Mouse (Mus musculus) cerebellum, adult 2 months (tissue): ENCODE data around the gene Tmem56. TPM values are rescaled to one million over a fixed set of nuclear protein-coding genes. Genes with fewer than 3 reads are reported as not detected.

Source experiments
- DNase-seq, 2 experiments: peaks; one replicate each; pipeline ENCODE4 v3.0.0; 2021
- H3K27ac ChIP-seq: fragments of 200-500 bp; 2 replicates; pipeline ENCODE4 v1.5.1; 2012; ENCODE audit warnings: low read length, control low read depth, inconsistent platforms; ENCODE audit not compliant: insufficient read depth
- H3K27me3 ChIP-seq: fragments of 200-500 bp; 2 replicates; pipeline ENCODE4 v1.6.1; 2012; ENCODE audit warnings: inconsistent platforms, mild to moderate bottlenecking, low read length, moderate library complexity; ENCODE audit not compliant: control insufficient read depth, insufficient read depth
- H3K4me1 ChIP-seq: fragments of 200-500 bp; 2 replicates; pipeline ENCODE4 v1.6.1; 2011; ENCODE audit warnings: low read length; ENCODE audit not compliant: control insufficient read depth, insufficient read depth
- H3K4me3 ChIP-seq: fragments of 200-500 bp; replicated peaks from 2 replicates; pipeline ENCODE3; 2011; ENCODE audit warnings: mild to moderate bottlenecking, low read depth, low read length, control low read depth; ENCODE audit not compliant: insufficient read depth
- CTCF ChIP-seq: fragments of 200-500 bp; IDR thresholded peaks from 2 replicates; pipeline ENCODE4 v1.5.1; 2011; ENCODE audit warnings: low read depth, mild to moderate bottlenecking, control low read depth, low read length, moderate library complexity, borderline replicate concordance; ENCODE audit not compliant: insufficient read depth
- POLR2A ChIP-seq: fragments of 200-500 bp; IDR thresholded peaks from 2 replicates; pipeline ENCODE4 v1.6.1; 2011; ENCODE audit warnings: low read length, control low read depth, borderline replicate concordance; ENCODE audit not compliant: insufficient read depth
- WGBS: fragments of 180-500 bp; shearing (Covaris S2); methylation state at CpG from one replicate; pipeline ENCODE4 v1.1.7; 2018; 5-methylcytosine and 5-hydroxymethylcytosine counted together
- polyA plus RNA-seq: library from polyadenylated mRNA; depleted of rRNA; stranded (reverse); fragments of >200 nt; gene quantifications from 2 replicates; pipeline ENCODE4 v1.2.3, GENCODE M21; 2012; rRNA removed

The Tmem56 gene
- polyA plus RNA-seq, 1 experiment, result 31.2 TPM

DNA sequence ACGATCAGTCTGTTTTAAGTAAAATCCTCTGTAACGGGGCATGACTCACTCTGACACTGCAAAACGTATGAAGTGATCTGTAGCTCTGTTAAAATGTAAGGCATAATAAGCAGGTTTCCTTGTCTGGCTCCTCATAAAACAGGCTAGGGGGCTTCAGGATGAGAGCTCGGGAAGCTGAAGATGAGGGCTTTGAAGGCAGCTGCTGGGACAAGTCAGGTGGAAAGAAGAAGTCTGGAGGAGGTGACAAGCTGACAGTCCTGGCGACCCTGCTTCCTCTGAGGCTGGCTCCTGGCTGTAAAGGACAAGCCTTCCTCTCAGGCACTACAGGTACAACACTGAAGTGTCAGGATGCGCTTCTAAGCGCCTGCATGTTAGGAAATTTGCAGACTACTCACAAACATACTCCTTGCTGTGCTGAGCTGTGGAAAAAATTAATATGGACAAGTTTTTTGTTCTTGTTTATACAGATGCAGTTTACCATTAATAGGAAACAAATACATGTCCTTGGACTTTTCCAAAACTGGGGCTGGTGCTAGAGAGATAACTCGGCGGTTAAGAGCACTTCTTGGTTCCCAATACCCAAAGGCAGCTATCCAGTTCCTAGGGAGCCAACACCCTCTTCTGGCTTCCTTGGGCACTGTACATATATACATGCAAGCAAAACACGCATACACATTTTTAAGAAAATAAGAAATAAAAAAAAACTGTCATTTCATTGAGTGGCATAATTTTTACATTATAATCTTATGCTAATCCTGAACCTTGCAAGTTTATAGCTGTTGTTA is 125.2 kb downstream of the Tmem56 start:
- no peak overlapping the region for H3K27ac ChIP-seq
- H3K27me3 ChIP-seq, result no peaks in the 10 kb centered on the region
- H3K4me3 ChIP-seq, result no peak overlapping the region
- H3K4me1 ChIP-seq, result peaks cover 10% of the 10 kb centered on the region
- DNase-seq, result peak; percentile 18 to 37
- no peak for TF ChIP-seq CTCF
- no peak for TF ChIP-seq POLR2A
- WGBS, result 73% methylated on average over 10 of the region's 10 CpGs

DNA sequence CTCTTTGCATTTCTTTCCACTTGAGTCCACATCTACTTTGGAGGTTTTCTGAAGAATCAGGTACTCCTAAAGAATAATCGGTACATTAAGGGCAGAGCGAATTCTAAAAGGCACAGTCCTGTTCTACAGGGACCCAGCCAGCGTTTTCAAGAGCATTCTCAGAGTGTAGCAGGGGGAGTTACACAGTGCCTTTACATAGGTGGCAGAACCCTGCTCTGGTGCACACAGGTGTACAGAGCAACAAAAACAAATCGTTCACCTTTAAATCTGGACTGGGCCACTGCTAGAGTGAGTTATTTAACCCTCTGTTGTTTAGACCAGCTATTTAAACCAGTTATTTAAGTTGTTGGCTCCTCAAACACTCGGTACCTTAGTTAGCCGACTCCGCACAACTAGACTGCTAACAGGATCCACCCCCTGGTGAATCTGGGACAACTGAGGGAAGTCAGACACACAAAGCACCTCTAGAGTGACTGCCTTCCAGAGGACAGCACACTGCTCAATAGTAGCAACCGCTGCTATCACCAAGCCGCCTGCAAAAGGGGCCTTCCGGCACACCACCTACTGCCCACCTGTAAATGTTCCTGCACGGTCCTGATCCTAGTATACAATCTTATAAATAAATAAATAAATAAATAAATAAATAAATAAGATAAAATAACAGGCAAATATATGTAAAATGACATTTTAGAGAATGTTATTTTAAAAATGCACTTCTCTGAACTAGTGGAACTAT is 126.3 kb downstream of the Tmem56 start:
- H3K27me3 ChIP-seq, result no peaks in the 10 kb centered on the region
- peak in 1 of 2 experiments; percentile 28 for DNase-seq
- H3K4me3 ChIP-seq, result no peak overlapping the region
- TF ChIP-seq POLR2A, result no peak
- no peak for TF ChIP-seq CTCF
- peaks cover 10% of the 10 kb centered on the region for H3K4me1 ChIP-seq
- WGBS, result 69% methylated on average over 11 of the region's 11 CpGs
- no peak overlapping the region for H3K27ac ChIP-seq

DNA sequence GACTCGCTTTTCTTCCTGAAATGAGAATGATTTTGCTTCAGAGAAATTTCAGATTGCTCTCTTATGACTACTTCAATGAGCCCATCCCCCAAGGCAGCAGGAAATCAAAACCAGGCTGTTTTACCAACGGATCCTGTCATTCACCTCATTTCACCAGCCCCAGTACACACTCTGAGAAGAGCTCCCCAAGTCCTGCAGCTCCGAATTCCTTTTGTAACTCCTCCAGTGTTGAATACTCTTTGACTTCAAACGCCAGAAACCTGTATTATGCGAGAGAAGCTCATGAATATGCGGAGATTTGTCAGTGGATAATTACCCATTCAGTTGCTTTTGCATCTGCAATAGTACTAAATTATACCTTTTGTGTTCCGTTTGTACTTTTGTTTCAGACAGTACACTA is 126.9 kb downstream of the Tmem56 start:
- Histone ChIP-seq H3K4me1 (peaks cover 10% of the 10 kb centered on the region), H3K27ac (no peak overlapping the region), H3K27me3 (no peaks in the 10 kb centered on the region), H3K4me3 (no peak overlapping the region)
- no peak for TF ChIP-seq CTCF
- no peak for TF ChIP-seq POLR2A
- peak in 1 of 2 experiments; percentile 15 for DNase-seq
- 55% methylated on average over 7 of the region's 7 CpGs for WGBS

Other genes with a start within 250 kb of the Tmem56 start
- 5.2 and 5.4 TPM in 2 replicates for gene Rwdd3, start 111.4 kb downstream of the Tmem56 start, polyA plus RNA-seq
- gene Alg14, start 8.7 kb upstream of the Tmem56 start, polyA plus RNA-seq, result 24.6 and 27.1 TPM in 2 replicates
- gene Cnn3, start 143.4 kb upstream of the Tmem56 start, polyA plus RNA-seq, result 170 and 177 TPM in 2 replicates
- gene Slc44a3, start 249.3 kb upstream of the Tmem56 start, polyA plus RNA-seq, result 0.51 and 0.52 TPM in 2 replicates